Mouse (Mus musculus) hindbrain, embryonic 14.5 days (tissue): Measurements from ENCODE around the gene Adora1. TPM values are rescaled to one million over a fixed set of nuclear protein-coding genes. Genes with fewer than 3 reads are reported as not detected.

Source experiments
- ATAC-seq: fragments of 200-750 bp; cut with Nextera tagmentation; 2 replicates; pipeline ENCODE4 v1.8.0; 2017; ENCODE audit warnings: moderate number of reproducible peaks, mild to moderate bottlenecking, moderate TSS enrichment, moderate library complexity; ENCODE audit not compliant: low FRiP score
- DNase-seq: peaks from one replicate; pipeline ENCODE4 v3.0.0-alpha.2; 2015; ENCODE audit warnings: low spot score
- H3K27ac ChIP-seq: fragments of 300-500 bp; sonication (generic); 2 replicates; pipeline ENCODE4 v1.5.1; 2014; ENCODE audit warnings: mild to moderate bottlenecking, moderate library complexity
- H3K27me3 ChIP-seq: fragments of 300-500 bp; sonication (generic); 2 replicates; pipeline ENCODE4 v1.6.1; 2014; ENCODE audit warnings: mild to moderate bottlenecking, low read length, mixed read lengths; ENCODE audit not compliant: control insufficient read depth, insufficient read depth
- H3K36me3 ChIP-seq: fragments of 300-500 bp; sonication (generic); replicated peaks from 2 replicates; pipeline ENCODE4 v1.6.1; 2014; ENCODE audit not compliant: control insufficient read depth, insufficient read depth
- H3K4me1 ChIP-seq: fragments of 300-500 bp; sonication (generic); replicated peaks from 2 replicates; pipeline ENCODE4 v1.6.1; 2014; ENCODE audit warnings: antibody characterized with exemption, low read length, mixed read lengths; ENCODE audit not compliant: control insufficient read depth, insufficient read depth
- H3K4me2 ChIP-seq: fragments of 300-500 bp; sonication (generic); replicated peaks from 2 replicates; pipeline ENCODE4 v1.6.1; 2014; ENCODE audit warnings: mild to moderate bottlenecking, moderate library complexity
- H3K4me3 ChIP-seq: fragments of 300-500 bp; sonication (generic); replicated peaks from 2 replicates; pipeline ENCODE4 v1.5.1; 2014; ENCODE audit warnings: mild to moderate bottlenecking, low read length
- H3K9ac ChIP-seq: fragments of 300-500 bp; sonication (generic); 2 replicates; pipeline ENCODE4 v1.6.1; 2014
- H3K9me3 ChIP-seq: fragments of 300-500 bp; sonication (generic); 2 replicates; pipeline ENCODE4 v1.6.1; 2016; ENCODE audit warnings: low read length; ENCODE audit not compliant: control insufficient read depth
- WGBS: fragments of 180-500 bp; shearing (Covaris S2); extraction: QIAGEN DNeasy Blood & Tissue Kit; methylation state at CpG from one replicate; pipeline ENCODE4 v1.1.7; 2014; 5-methylcytosine and 5-hydroxymethylcytosine counted together
- polyA plus RNA-seq: library from polyadenylated mRNA; unstranded; fragments of >200 nt; fragmentation: Nextera tagmentation; extraction: Ambion mirVana; gene quantifications from 2 replicates; pipeline ENCODE4 v1.2.1, GENCODE M21; 2014

Gene Adora1
- polyA plus RNA-seq, 1 experiment from 2014 or later: 13.0 TPM

DNA sequence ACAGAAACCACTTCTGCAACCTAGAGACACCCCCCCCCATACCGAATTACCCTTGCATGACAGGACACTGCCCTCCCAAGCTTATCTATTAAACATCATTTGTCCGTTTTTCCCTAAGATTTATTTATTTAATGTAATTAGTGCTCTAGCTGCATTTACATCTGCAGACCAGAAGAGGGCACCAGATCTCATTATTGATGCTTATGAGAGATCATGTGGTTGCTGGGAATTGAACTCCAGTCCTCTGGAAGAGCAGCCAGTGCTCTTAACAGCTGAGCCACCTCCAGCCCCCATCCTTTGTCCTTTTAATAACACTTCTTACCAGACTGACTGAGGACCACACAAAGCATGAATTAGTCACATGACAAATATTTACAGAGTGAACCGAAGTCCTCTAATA lies 80.6 kb downstream of the Adora1 start:
- DNase-seq (no peak), ATAC-seq (no peak)
- H3K27ac ChIP-seq: no peak overlapping the region
- H3K4me1 ChIP-seq: no peaks in the 10 kb centered on the region
- H3K4me2 ChIP-seq: no peak overlapping the region
- H3K9me3 ChIP-seq: no peaks in the 10 kb centered on the region
- H3K4me3 ChIP-seq: no peak overlapping the region
- WGBS: 59% methylated on average over 3 of the region's 3 CpGs
- no peak overlapping the region for H3K9ac ChIP-seq
- H3K36me3 ChIP-seq: no peaks in the 10 kb centered on the region
- no peaks in the 10 kb centered on the region for H3K27me3 ChIP-seq

DNA sequence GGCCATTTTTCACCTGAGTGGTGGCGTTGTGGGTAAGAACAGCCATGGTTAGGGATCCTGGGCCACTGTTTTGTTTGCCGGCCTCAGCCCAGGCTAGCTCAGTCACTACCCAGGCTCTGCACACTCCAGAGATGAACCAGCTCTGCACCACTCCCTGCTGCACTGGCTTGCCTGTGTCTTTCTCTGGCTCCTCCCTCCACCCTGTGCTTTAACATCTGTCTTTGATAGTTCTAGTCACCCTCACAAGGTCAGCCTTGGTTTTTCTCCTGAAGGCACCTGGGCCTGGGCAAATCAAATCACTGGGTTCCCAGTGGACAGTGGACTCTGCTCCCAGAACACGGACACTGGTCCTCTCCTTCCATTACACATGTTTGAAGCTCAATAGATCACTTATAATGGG lies 81.1 kb downstream of the Adora1 start:
- ATAC-seq: no peak
- Histone ChIP-seq H3K27ac (no peak overlapping the region), H3K4me3 (no peak overlapping the region), H3K4me1 (no peaks in the 10 kb centered on the region), H3K27me3 (no peaks in the 10 kb centered on the region), H3K4me2 (no peak overlapping the region), H3K36me3 (no peaks in the 10 kb centered on the region), H3K9ac (no peak overlapping the region), H3K9me3 (no peaks in the 10 kb centered on the region)
- WGBS: 85% methylated on average over 3 of the region's 3 CpGs
- DNase-seq: no peak

GRCm38 (mm10) chr1:134152626-134153590 lies 82.3 kb downstream of the Adora1 start:
- no peak overlapping the region for H3K4me3 ChIP-seq
- no peaks in the 10 kb centered on the region for H3K9me3 ChIP-seq
- DNase-seq (no peak), ATAC-seq (no peak)
- H3K36me3 ChIP-seq: no peaks in the 10 kb centered on the region
- H3K27ac ChIP-seq: no peak overlapping the region
- no peak overlapping the region for H3K9ac ChIP-seq
- H3K27me3 ChIP-seq: no peaks in the 10 kb centered on the region
- no peak overlapping the region for H3K4me2 ChIP-seq
- H3K4me1 ChIP-seq: no peaks in the 10 kb centered on the region
- WGBS: 77% methylated on average over 21 of the region's 21 CpGs

- WGBS: 36% methylated on average over 13 of the region's 13 CpGs
Observed at GRCm38 (mm10) chr1:134151655-134152412, 83.4 kb downstream of the Adora1 start.

DNA sequence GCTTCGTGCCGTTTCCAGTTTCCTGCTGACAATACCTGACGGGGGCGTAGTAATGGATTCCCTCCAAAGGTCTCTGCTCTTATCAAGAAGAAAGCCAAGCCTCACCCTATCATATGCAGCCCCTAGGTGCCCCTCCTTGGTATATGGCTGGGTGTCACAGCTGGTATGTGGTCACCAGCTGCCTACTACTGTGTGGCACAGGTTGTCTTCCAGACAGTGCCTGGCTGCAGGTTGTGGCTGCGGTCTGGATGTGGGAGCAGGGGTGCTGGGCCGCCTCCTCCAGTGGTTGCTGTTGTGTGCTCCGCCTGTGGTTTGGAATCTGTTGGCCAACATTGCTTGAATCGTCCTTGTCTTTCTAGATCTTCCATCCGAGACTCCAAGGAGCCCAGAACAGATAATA lies 84.5 kb downstream of the Adora1 start:
- Histone ChIP-seq H3K4me3 (no peak overlapping the region), H3K36me3 (no peaks in the 10 kb centered on the region), H3K9me3 (no peaks in the 10 kb centered on the region), H3K4me2 (no peak overlapping the region), H3K27ac (no peak overlapping the region), H3K27me3 (no peaks in the 10 kb centered on the region), H3K4me1 (no peaks in the 10 kb centered on the region), H3K9ac (no peak overlapping the region)
- DNase-seq (no peak), ATAC-seq (no peak)
- WGBS: 94% methylated on average over 9 of the region's 9 CpGs

More at GRCm38 (mm10) chr1:134151655-134152412, 83.4 kb downstream of the Adora1 start:
- no peak overlapping the region for H3K4me3 ChIP-seq
- no peak overlapping the region for H3K9ac ChIP-seq
- DNase-seq (peak; percentile 99), ATAC-seq (peak; percentile 84)
- H3K27ac ChIP-seq: no peak overlapping the region
- no peaks in the 10 kb centered on the region for H3K4me1 ChIP-seq
- H3K9me3 ChIP-seq: no peaks in the 10 kb centered on the region
- no peaks in the 10 kb centered on the region for H3K27me3 ChIP-seq
- H3K4me2 ChIP-seq: no peak overlapping the region
- no peaks in the 10 kb centered on the region for H3K36me3 ChIP-seq

DNA sequence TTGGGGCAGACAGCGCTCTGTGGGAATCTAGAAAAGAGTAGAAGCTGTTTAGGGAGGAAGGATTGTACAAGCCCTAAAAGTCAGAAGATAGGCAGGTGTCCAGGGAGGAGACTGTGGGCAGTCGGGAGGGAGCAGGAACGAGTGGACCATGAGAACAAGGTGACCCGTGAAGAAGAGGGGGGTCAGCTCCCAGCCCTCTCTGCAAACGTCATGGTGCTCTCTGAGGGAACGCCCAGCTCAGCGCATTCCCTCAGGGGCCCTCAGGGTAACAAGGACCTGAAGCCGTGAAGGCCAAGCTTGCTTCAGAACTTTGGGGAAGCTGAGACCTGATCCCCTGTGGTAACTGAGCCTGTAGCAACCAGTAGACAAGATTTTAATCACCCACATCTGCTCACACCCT lies 85.2 kb downstream of the Adora1 start:
- WGBS: 62% methylated on average over 8 of the region's 8 CpGs
- DNase-seq: no peak
- H3K36me3 ChIP-seq: no peaks in the 10 kb centered on the region

More for the DNA sequence above, 85.2 kb downstream of the Adora1 start:
- Histone ChIP-seq H3K27ac (no peak overlapping the region), H3K4me1 (no peaks in the 10 kb centered on the region), H3K9me3 (no peaks in the 10 kb centered on the region), H3K4me3 (no peak overlapping the region), H3K4me2 (no peak overlapping the region), H3K27me3 (no peaks in the 10 kb centered on the region), H3K9ac (no peak overlapping the region)
- ATAC-seq: no peak

Other genes with a start within 250 kb of the Adora1 start
- gene Fmod, start 198.2 kb downstream of the Adora1 start, polyA plus RNA-seq: 5.3 and 6.2 TPM in 2 replicates
- 26.3 and 29.0 TPM in 2 replicates for gene Btg2, start 156.3 kb downstream of the Adora1 start, polyA plus RNA-seq
- 0.20 and 0.23 TPM in 2 replicates for gene Chit1, start 124.2 kb downstream of the Adora1 start, polyA plus RNA-seq
- 2.5 and 3.6 TPM in 2 replicates for gene Chil1, start 53.3 kb downstream of the Adora1 start, polyA plus RNA-seq
- 0.27 TPM in 1 of 2 replicates, not detected in the other for gene Mybph, start 42.0 kb downstream of the Adora1 start, polyA plus RNA-seq
- gene Myog, start 54.6 kb upstream of the Adora1 start, polyA plus RNA-seq: 0.13 and 0.17 TPM in 2 replicates
- 20.4 and 22.3 TPM in 2 replicates for gene Ppfia4, start 97.5 kb upstream of the Adora1 start, polyA plus RNA-seq
- 134 and 140 TPM in 2 replicates for gene Tmem183a, start 126.5 kb upstream of the Adora1 start, polyA plus RNA-seq
- gene 4933406M09Rik, start 150.5 kb upstream of the Adora1 start, polyA plus RNA-seq: not detected in 2 replicates
- gene Cyb5r1, start 170.1 kb upstream of the Adora1 start, polyA plus RNA-seq: 11.1 and 13.3 TPM in 2 replicates
- 80.3 and 87.5 TPM in 2 replicates for gene Adipor1, start 179.9 kb upstream of the Adora1 start, polyA plus RNA-seq
- 31.8 and 37.3 TPM in 2 replicates for gene Klhl12, start 220.1 kb upstream of the Adora1 start, polyA plus RNA-seq